Mouse (Mus musculus): ENCODE results near the gene Pdlim5. TPM values are rescaled to one million over a fixed set of nuclear protein-coding genes. Genes with fewer than 3 reads are reported as not detected.

Gene Pdlim5
- polyA plus RNA-seq, 1 experiment from 2014 or later = 14.1 TPM

GRCm38 (mm10) chr3:142390288-142390687, 5.2 kb downstream of the Pdlim5 start:
- Histone ChIP-seq H3K36me3 (replicated peaks) (no peaks in the 10 kb centered on the region), H3K4me1 (peaks cover 11% of the 10 kb centered on the region), H3K27me3 (replicated peaks) (0 out of 2 replicates have a peak, but pooled peaks cover 7% of the 10 kb centered on the region), H3K9ac (no peak overlapping the region), H3K4me3 (no peak overlapping the region), H3K4me2 (no peak overlapping the region), H3K27ac (no peak overlapping the region), H3K9me3 (no peaks in the 10 kb centered on the region)
- WGBS = 13% methylated on average over 2 of the region's 2 CpGs
- no peak for ATAC-seq (replicated peaks)

GRCm38 (mm10) chr3:142388189-142388588, 7.3 kb downstream of the Pdlim5 start:
- H3K36me3 ChIP-seq (replicated peaks) = no peaks in the 10 kb centered on the region
- no peaks in the 10 kb centered on the region for H3K4me1 ChIP-seq
- H3K4me3 ChIP-seq = no peak overlapping the region
- H3K27me3 ChIP-seq (replicated peaks) = no peaks in the 10 kb centered on the region
- 59% methylated on average over 4 of the region's 4 CpGs for WGBS
- H3K4me2 ChIP-seq = no peak overlapping the region
- H3K27ac ChIP-seq = no peak overlapping the region
- H3K9me3 ChIP-seq = no peaks in the 10 kb centered on the region
- no peak for ATAC-seq (replicated peaks)
- no peak overlapping the region for H3K9ac ChIP-seq

- Histone ChIP-seq H3K4me2 (no peak overlapping the region), H3K27ac (no peak overlapping the region), H3K9ac (no peak overlapping the region), H3K36me3 (replicated peaks) (no peaks in the 10 kb centered on the region), H3K4me3 (no peak overlapping the region), H3K27me3 (replicated peaks) (no peaks in the 10 kb centered on the region), H3K4me1 (no peaks in the 10 kb centered on the region), H3K9me3 (no peaks in the 10 kb centered on the region)
- ATAC-seq (replicated peaks) = no peak
- 86% methylated on average over 4 of the region's 4 CpGs for WGBS
Observed at GRCm38 (mm10) chr3:142386505-142386904, 9.0 kb downstream of the Pdlim5 start.

DNA sequence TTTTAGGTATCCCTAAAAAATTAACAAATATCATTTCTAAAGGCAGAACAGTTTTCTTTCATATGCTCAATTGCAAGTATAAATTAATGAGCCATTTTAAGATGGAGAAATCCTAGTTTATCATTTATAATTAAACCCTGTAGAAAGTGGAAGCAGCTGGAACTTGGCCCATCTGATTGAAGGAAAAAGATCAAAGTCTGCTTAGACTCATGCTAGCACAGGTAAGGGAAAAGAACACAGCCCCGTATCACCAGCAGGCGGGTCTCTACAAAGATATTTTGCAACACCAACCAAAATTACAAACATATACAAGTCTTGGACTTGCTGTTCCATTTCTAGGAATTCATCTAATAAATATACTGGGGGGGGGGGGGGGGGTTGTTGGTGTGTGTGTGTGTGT, 9.8 kb downstream of the Pdlim5 start:
- Histone ChIP-seq H3K9ac (no peak overlapping the region), H3K27me3 (replicated peaks) (no peaks in the 10 kb centered on the region), H3K4me2 (no peak overlapping the region), H3K36me3 (replicated peaks) (no peaks in the 10 kb centered on the region), H3K4me1 (no peaks in the 10 kb centered on the region), H3K9me3 (no peaks in the 10 kb centered on the region), H3K4me3 (no peak overlapping the region), H3K27ac (no peak overlapping the region)
- 88% methylated on average over 2 of the region's 2 CpGs for WGBS
- no peak for ATAC-seq (replicated peaks)

DNA sequence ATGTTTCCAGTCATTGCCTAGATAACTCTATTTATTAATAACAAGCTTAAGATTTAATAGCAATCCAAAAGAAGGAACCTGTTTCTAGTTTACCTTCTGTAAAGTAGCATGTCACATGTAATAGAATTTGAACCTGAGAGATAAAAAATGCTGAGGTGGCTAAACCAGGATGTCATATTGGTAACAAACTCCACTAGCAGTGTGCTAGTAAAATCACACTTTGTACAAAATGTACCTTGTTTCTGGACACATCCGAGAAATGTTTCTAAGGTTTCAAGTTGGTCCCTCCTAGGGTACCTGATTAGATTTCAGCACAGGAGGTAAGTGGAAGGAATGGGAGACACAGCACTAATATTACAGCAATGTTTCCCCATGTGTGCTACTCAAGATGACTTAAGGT, 18.9 kb downstream of the Pdlim5 start:
- Histone ChIP-seq H3K4me3 (no peak overlapping the region), H3K4me1 (0 out of 2 replicates have a peak, but pooled peaks cover 3% of the 10 kb centered on the region), H3K27ac (no peak overlapping the region), H3K27me3 (replicated peaks) (no peaks in the 10 kb centered on the region), H3K9me3 (no peaks in the 10 kb centered on the region), H3K36me3 (replicated peaks) (no peaks in the 10 kb centered on the region), H3K4me2 (no peak overlapping the region), H3K9ac (no peak overlapping the region)
- 84% methylated on average over 1 of the region's 1 CpGs for WGBS
- ATAC-seq (replicated peaks) = no peak

- 20% methylated on average over 1 of the region's 1 CpGs for WGBS
- no peaks in the 10 kb centered on the region for H3K27me3 ChIP-seq (replicated peaks)
- H3K4me3 ChIP-seq = no peak overlapping the region
- H3K4me2 ChIP-seq = no peak overlapping the region
- 0 out of 2 replicates have a peak, but pooled peaks cover 3% of the 10 kb centered on the region for H3K4me1 ChIP-seq
- no peaks in the 10 kb centered on the region for H3K36me3 ChIP-seq (replicated peaks)
- ATAC-seq (replicated peaks) = no peak
- no peak overlapping the region for H3K9ac ChIP-seq
- no peaks in the 10 kb centered on the region for H3K9me3 ChIP-seq
- no peak overlapping the region for H3K27ac ChIP-seq
Observed at GRCm38 (mm10) chr3:142375106-142375505, 20.4 kb downstream of the Pdlim5 start.

- Histone ChIP-seq H3K27ac (no peak overlapping the region), H3K4me3 (no peak overlapping the region)
- no peak for ATAC-seq (replicated peaks)
Observed at GRCm38 (mm10) chr3:142372465-142373147, 22.9 kb downstream of the Pdlim5 start.

DNA sequence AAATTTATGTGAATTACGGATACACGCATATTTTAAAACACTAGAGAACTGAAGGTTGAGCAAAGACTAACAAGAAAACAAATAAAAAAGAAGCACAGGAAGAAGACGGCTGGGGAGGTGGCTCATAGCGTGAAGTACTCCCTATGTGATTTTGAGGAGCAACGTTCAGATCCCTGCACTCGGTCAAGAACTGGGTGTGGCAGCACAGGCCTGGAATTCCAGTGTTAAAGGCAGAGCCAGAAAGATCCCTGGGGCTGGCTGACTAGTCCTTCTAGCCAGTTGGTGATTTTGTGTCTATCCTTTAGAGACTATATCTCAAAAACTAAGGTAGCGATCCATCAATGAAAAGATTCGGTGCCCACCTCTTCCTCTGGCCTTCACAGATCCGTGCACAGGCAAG, 27.1 kb downstream of the Pdlim5 start:
- Histone ChIP-seq H3K36me3 (replicated peaks) (no peaks in the 10 kb centered on the region), H3K4me1 (no peaks in the 10 kb centered on the region), H3K27ac (no peak overlapping the region), H3K4me2 (no peak overlapping the region), H3K9ac (no peak overlapping the region), H3K9me3 (no peaks in the 10 kb centered on the region), H3K27me3 (replicated peaks) (no peaks in the 10 kb centered on the region), H3K4me3 (no peak overlapping the region)
- no peak for ATAC-seq (replicated peaks)
- 87% methylated on average over 9 of the region's 9 CpGs for WGBS

More at GRCm38 (mm10) chr3:142372465-142373147, 22.9 kb downstream of the Pdlim5 start:
- 0 out of 2 replicates have a peak, but pooled peaks cover 3% of the 10 kb centered on the region for H3K4me1 ChIP-seq
- no peak overlapping the region for H3K4me2 ChIP-seq
- H3K9ac ChIP-seq = no peak overlapping the region
- no peaks in the 10 kb centered on the region for H3K27me3 ChIP-seq (replicated peaks)
- no peaks in the 10 kb centered on the region for H3K9me3 ChIP-seq
- 94% methylated on average over 6 of the region's 6 CpGs for WGBS
- H3K36me3 ChIP-seq (replicated peaks) = no peaks in the 10 kb centered on the region

DNA sequence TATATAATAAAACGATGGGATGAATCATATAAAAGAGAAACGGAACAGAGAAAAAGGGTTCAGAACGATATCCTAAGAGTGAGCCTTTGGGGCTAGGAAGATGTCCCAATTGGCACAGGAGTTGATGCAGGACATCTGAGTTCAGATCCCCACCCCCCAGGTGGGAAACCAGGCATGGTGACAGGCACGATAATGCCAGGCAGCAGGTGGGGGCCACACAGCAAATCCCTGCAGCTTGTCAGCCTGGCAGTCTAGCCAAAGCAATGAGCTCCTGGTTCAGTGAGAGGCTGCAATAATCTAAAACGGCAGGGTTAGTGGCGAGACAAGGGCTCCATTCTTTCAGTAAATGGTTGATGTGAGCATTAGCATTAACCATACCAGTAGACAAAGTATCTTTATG, 33.4 kb downstream of the Pdlim5 start:
- no peak overlapping the region for H3K27ac ChIP-seq
- no peak for ATAC-seq (replicated peaks)
- no peak overlapping the region for H3K9ac ChIP-seq
- H3K4me1 ChIP-seq = no peaks in the 10 kb centered on the region
- H3K9me3 ChIP-seq = no peaks in the 10 kb centered on the region
- no peaks in the 10 kb centered on the region for H3K36me3 ChIP-seq (replicated peaks)
- H3K4me3 ChIP-seq = no peak overlapping the region
- H3K4me2 ChIP-seq = no peak overlapping the region
- 63% methylated on average over 6 of the region's 6 CpGs for WGBS
- H3K27me3 ChIP-seq (replicated peaks) = no peaks in the 10 kb centered on the region

DNA sequence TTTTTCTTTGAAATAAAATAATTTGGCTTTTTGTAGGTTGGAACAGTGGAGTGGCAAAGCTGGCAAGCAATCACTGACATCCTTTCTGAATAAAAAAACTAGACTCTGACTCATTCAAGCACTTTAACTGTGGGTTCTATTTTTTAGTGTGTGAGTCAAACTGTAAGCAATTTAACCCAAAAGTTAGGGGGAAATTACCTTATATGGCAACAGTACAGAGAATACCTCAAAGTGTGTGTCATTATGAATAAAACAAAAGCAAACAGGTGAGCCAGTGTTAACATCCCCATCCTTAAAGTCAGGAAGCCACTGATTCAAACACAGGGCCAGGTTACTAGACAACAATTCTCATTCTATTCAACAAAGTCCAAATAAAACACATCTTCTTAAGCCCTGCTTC, 36.5 kb downstream of the Pdlim5 start:
- Histone ChIP-seq H3K9ac (no peak overlapping the region), H3K4me3 (no peak overlapping the region), H3K27ac (no peak overlapping the region), H3K27me3 (replicated peaks) (no peaks in the 10 kb centered on the region), H3K4me1 (no peaks in the 10 kb centered on the region), H3K36me3 (replicated peaks) (no peaks in the 10 kb centered on the region), H3K4me2 (no peak overlapping the region), H3K9me3 (no peaks in the 10 kb centered on the region)
- no peak for ATAC-seq (replicated peaks)

GRCm38 (mm10) chr3:142356661-142357060, 38.8 kb downstream of the Pdlim5 start:
- Histone ChIP-seq H3K4me3 (no peak overlapping the region), H3K36me3 (replicated peaks) (no peaks in the 10 kb centered on the region), H3K9me3 (no peaks in the 10 kb centered on the region), H3K4me1 (no peaks in the 10 kb centered on the region), H3K27me3 (replicated peaks) (no peaks in the 10 kb centered on the region), H3K27ac (no peak overlapping the region), H3K4me2 (no peak overlapping the region), H3K9ac (no peak overlapping the region)
- 89% methylated on average over 4 of the region's 4 CpGs for WGBS
- ATAC-seq (replicated peaks) = no peak

DNA sequence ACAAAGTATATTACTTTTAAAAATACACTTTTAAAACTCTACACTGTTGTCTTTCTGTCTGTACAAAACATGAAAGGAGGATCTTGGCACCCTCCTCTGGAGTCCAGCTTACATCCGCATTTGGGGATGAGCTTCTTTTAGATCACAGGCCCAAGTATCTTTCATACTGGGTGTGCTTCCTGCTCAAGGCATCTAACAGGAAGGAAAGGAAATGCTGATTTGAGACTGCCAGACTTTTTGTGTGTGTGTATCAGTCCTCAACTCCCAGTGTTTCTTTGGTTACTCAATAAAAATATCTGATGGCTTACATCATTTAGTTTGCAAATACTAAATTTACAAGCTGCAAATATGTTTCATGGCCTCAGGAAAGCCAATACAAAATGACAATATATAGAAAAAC, 42.3 kb downstream of the Pdlim5 start:
- no peak for ATAC-seq (replicated peaks)
- no peaks in the 10 kb centered on the region for H3K36me3 ChIP-seq (replicated peaks)
- H3K27me3 ChIP-seq (replicated peaks) = no peaks in the 10 kb centered on the region
- H3K9me3 ChIP-seq = no peaks in the 10 kb centered on the region
- H3K9ac ChIP-seq = no peak overlapping the region
- WGBS = 84% methylated on average over 1 of the region's 1 CpGs
- no peak overlapping the region for H3K27ac ChIP-seq
- no peak overlapping the region for H3K4me3 ChIP-seq
- H3K4me1 ChIP-seq = no peaks in the 10 kb centered on the region
- no peak overlapping the region for H3K4me2 ChIP-seq

DNA sequence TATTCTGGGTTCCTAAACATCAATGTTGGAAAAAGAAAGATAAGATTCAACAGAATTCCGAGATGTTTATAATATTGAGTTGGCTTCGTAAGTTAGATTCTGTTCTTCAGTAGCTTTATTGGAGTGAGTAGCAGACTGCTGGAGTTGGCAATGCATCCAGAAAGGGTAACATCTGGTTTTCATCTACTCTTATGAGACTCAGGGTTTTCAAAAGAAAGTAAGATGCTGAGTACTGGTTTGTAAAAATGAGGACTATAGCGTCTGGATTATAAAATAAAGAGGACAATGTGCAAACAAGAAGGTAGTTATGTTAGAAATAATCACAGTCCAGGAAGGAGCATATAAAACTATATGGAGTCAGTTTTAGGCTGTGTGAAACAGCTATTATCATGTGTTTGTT, 45.0 kb downstream of the Pdlim5 start:
- 92% methylated on average over 3 of the region's 3 CpGs for WGBS
- H3K9me3 ChIP-seq = no peaks in the 10 kb centered on the region

More for the DNA sequence above, 45.0 kb downstream of the Pdlim5 start:
- Histone ChIP-seq H3K4me2 (no peak overlapping the region), H3K27ac (no peak overlapping the region), H3K36me3 (replicated peaks) (no peaks in the 10 kb centered on the region), H3K4me3 (no peak overlapping the region), H3K9ac (no peak overlapping the region), H3K4me1 (no peaks in the 10 kb centered on the region), H3K27me3 (replicated peaks) (no peaks in the 10 kb centered on the region)
- ATAC-seq (replicated peaks) = no peak

All from midbrain, embryonic 15.5 days (tissue).